Mouse (Mus musculus): ENCODE measurements around the gene Gjb5.

Gene Gjb5

DNA sequence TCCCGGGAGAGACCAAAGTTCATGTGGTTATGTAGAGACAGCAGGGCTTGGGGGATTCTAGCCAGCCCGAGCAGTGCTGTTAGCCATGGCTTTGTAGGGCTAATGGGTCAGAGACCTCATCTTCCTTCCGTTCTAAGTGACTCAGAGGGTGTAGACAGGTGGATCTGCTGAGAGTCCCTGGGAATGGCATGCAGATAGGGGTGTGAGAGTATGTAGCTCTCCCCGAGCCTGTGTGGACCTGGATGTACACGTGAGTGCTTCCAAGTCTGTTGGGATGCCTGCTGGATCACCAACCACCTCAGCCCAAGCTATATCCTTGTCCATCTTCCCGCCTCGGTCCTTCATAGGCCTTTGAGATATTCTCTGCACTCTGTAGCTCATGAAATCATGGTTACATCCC, 29.6 kb downstream of the Gjb5 start:
- ChIA-PET POLR2A (interaction anchor here in 3 of 4 experiments (0.6 to 18.2 kb wide), 25 partner anchors 14 to 161 kb away, joined by 3 to 402 read pairs (median 4); partner anchors contain the start of genes Gjb5 (in 3 of the 3), Gja4 (in 2 of the 3) and Gjb4 (in 2 of the 3)), CTCF (interaction anchor here in 3 of 4 experiments (0.6 to 4.0 kb wide), 11 partner anchors 12 to 383 kb away, joined by 3 to 26 read pairs (median 3); partner anchors contain the start of gene Gjb5 (in 1 of the 3))

DNA sequence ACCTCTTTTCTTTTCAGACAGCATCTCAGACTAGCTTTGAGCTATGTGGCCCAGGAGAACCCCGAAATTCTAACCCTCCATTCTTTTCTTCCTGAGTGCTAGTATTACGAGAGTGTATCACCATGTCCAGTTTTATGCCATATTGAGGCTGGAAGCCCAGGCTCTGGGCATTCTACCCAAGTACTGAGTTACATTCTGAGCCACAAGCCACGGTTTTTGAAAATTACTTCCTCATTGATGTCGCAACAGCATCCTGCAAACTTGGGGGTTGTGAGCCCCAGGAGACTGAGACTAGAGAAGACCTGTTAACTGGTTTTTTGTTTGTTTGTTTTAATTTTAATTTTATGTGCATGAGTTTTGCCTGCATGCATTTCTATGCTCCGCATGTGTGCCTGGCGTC, 30.2 kb downstream of the Gjb5 start:
- ChIA-PET CTCF (interaction anchor here in 3 of 4 experiments (0.6 to 3.8 kb wide), 5 partner anchors 17 to 92 kb away, joined by 3 to 12 read pairs (median 4); no protein-coding TSS in a partner anchor), POLR2A (interaction anchor here in 3 of 4 experiments (0.6 to 18.2 kb wide), 25 partner anchors 8 to 307 kb away, joined by 3 to 402 read pairs (median 4); partner anchors contain the start of genes Gjb5 (in 3 of the 3), Gjb4 (in 2 of the 3), Sfpq (in 1 of the 3) and Smim12 (in 1 of the 3))

DNA sequence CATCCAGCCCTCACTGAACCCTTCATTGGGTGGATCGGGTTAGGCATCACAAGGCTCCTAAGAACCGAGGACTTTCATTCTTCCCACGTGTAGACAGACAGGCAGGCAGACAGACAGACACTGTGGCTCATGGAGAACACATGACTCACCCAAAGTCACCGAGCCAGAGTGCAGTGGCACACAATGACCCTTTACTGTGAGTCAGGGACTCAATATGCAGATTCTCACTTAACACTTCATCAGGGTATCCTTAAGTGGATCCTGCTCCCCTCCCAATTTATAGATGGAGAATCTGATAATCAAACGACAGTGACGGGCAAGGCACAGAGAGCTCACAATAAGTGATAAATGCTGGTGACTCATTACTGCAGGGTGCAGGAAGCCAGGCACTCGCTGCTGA, 30.7 kb downstream of the Gjb5 start:
- ChIA-PET CTCF (interaction anchor here in 3 of 4 experiments (0.6 to 3.8 kb wide), 6 partner anchors 18 to 770 kb away, joined by 3 to 12 read pairs (median 4); no protein-coding TSS in a partner anchor), POLR2A (interaction anchor here in 3 of 4 experiments (0.6 to 18.2 kb wide), 24 partner anchors 8 to 837 kb away, joined by 3 to 402 read pairs (median 5); partner anchors contain the start of genes Gjb4 (in 2 of the 3), Gjb5 (in 2 of the 3), Gja4 (in 1 of the 3) and Psmb2 (in 1 of the 3))

DNA sequence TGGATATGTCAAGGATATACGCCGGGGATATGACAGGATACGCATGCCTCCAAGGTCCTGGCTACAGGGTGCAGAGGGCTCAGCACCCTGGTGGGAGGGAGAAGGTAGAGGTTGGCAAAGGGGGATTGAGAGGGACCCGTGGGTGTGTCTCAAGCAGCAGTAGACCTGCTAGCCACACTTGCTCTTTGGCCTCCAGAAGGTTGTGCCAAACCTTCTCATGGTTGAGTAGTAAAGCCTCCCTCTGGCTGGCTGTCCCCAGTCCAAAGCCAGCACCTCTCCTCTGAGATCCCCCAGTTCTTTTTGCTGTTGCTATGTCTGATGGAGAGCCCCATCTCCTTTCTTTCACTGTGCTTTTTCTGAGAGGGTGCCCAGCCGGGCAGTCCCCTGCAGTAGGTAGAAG, 32.7 kb downstream of the Gjb5 start:
- POLR2A ChIA-PET: interaction anchor here (0.8 to 18.2 kb wide), 26 partner anchors 8 to 648 kb away, joined by 3 to 402 read pairs (median 4); partner anchors contain the start of genes Gja4 (in 2 of the 4), Gjb4 (in 2 of the 4), Gjb5 (in 2 of the 4) and Psmb2 (in 1 of the 4)
- CTCF ChIA-PET: interaction anchor here (0.6 to 2.3 kb wide), 21 partner anchors 9 to 101 kb away, joined by 3 to 14 read pairs (median 4); partner anchors contain the start of genes Gjb5 (in 2 of the 4) and Gja4 (in 1 of the 4)

DNA sequence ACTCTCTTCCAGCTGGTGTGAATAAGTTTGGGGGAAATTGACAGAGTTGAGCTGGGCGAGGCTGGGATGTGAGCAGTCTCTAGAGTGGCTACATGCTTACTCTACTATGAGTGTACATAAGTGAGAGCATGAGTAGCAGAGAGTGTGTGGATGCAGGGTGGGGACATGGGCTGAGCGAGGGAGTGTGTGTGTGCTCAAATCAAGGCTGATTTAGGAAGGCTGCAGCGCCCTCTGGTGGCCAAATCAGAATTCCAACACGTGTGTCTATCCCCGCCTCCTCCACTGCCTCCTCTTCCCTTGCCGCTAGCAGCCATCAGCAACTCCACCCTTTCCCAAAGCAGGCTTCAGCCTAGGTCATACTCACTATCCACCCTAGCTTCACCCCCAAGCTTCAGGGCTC, 33.2 kb downstream of the Gjb5 start:
- POLR2A ChIA-PET: interaction anchor here in 3 of 4 experiments (0.6 to 18.2 kb wide), 23 partner anchors 9 to 647 kb away, joined by 3 to 402 read pairs (median 5); partner anchors contain the start of genes Gja4 (in 2 of the 3), Gjb4 (in 2 of the 3), Gjb5 (in 2 of the 3) and Psmb2 (in 1 of the 3)

DNA sequence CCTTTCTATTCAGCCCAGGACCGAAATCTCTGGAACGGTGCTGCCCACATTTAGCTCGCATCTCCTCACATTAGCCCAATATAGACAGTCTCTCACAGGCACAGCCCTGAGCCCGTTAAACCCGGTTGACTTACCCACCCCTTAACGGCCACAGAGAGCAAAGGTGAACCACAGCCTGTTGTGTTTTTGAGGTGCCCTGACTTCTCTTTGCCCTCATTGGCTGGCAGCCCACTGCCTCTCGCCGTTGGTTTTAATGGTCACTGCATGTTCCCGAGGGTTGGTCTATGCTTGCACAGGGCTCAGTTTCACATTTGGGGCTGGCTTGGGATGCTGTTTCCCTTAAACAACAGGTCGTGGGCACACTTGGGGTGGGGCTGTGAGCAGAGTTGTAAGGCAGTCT, 33.7 kb downstream of the Gjb5 start:
- ChIA-PET CTCF (interaction anchor here (0.5 to 2.4 kb wide), 28 partner anchors 9 to 583 kb away, joined by 3 to 14 read pairs (median 5); partner anchors contain the start of genes Gja4 (in 3 of the 4) and Smim12 (in 1 of the 4)), POLR2A (interaction anchor here (0.6 to 18.2 kb wide), 26 partner anchors 10 to 303 kb away, joined by 3 to 402 read pairs (median 4); partner anchors contain the start of genes Gja4 (in 2 of the 4), Gjb4 (in 2 of the 4), Gjb5 (in 2 of the 4) and Sfpq (in 1 of the 4))

More for the DNA sequence above, 33.2 kb downstream of the Gjb5 start:
- CTCF ChIA-PET: interaction anchor here (0.5 to 2.4 kb wide), 25 partner anchors 10 to 250 kb away, joined by 3 to 14 read pairs (median 4); partner anchors contain the start of genes Gja4 (in 3 of the 4) and Gjb5 (in 1 of the 4)

DNA sequence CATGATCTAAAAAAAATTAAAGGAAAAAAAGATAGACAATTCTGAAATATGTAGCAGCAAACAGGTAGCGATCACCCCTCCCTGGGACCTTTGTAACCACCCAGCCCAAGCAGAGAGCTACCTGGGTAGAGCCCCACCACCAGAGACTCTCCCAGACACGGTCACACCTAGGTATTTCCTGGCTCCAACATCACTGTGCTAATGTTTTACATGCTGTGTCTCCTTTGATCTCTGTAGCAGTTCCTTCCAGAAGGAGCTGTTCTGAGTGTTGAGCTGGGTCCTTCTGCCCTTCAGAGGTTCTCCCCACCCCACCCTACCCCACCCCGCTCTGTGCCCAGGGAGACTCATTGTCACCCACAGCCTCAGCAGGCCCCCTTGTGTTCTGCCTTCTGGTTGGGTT, 34.3 kb downstream of the Gjb5 start:
- ChIA-PET CTCF (interaction anchor here (0.6 to 2.4 kb wide), 23 partner anchors 9 to 582 kb away, joined by 3 to 14 read pairs (median 5); partner anchors contain the start of genes Gja4 (in 3 of the 4) and Smim12 (in 1 of the 4)), POLR2A (interaction anchor here (0.6 to 18.2 kb wide), 26 partner anchors 8 to 303 kb away, joined by 3 to 402 read pairs (median 4); partner anchors contain the start of genes Gja4 (in 2 of the 4), Gjb4 (in 2 of the 4), Gjb5 (in 2 of the 4) and Sfpq (in 1 of the 4))

DNA sequence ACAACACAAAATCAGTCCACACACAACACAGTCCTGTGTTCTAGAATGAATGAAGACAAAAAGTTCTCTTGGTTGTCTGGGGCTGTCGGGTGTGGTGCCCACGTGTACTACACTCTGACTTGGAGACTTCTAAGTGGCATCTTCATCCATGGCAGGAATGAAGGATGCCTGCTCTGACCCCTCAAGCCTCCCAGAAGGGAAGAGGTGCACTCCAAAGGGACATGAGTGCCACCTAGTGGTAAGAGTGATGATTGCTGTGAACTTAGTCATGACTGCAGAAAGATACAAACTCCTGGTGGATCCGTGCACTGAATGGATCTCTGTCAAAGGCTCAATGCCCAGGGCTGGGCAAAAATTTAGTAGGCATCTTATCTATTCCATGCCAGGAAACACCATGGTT, 38.4 kb downstream of the Gjb5 start:
- POLR2A ChIA-PET: interaction anchor here in 2 of 4 experiments (0.6 to 1.2 kb wide), 4 partner anchors 8 to 793 kb away, joined by 3 to 15 read pairs (median 3); partner anchors contain the start of gene Clspn (in 1 of the 2)
- CTCF ChIA-PET: interaction anchor here in 3 of 4 experiments (0.6 to 2.6 kb wide), 6 partner anchors 26 to 82 kb away, joined by 3 to 10 read pairs (median 6); no protein-coding TSS in a partner anchor

DNA sequence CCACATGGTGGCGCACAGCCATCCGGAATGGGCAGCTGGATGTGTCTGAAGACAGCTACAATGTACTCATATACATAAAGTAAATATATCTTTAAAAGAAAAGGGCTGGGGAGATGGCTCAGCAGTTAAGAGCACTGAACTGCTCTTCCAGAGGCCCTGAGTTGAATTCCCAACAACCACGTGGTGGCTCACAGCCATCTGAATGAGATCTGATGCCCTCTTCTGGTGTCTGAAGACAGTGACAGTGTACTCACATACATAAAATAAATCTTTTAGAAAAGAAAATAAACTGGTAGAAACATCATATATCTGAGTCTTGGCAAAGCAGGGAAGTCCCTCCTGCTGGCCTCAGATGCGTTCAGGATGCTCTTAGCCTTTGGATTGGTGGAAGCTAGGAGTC, 40.8 kb downstream of the Gjb5 start:
- CTCF ChIA-PET: interaction anchor here (0.6 to 1.9 kb wide), 9 partner anchors 9 to 220 kb away, joined by 3 to 9 read pairs (median 4); partner anchors contain the start of genes Gjb5 (in 1 of the 4) and Smim12 (in 1 of the 4)
- POLR2A ChIA-PET: interaction anchor here in 2 of 4 experiments (0.7 to 1.3 kb wide), 3 partner anchors 9 to 79 kb away, joined by 3 to 5 read pairs (median 4); no protein-coding TSS in a partner anchor

DNA sequence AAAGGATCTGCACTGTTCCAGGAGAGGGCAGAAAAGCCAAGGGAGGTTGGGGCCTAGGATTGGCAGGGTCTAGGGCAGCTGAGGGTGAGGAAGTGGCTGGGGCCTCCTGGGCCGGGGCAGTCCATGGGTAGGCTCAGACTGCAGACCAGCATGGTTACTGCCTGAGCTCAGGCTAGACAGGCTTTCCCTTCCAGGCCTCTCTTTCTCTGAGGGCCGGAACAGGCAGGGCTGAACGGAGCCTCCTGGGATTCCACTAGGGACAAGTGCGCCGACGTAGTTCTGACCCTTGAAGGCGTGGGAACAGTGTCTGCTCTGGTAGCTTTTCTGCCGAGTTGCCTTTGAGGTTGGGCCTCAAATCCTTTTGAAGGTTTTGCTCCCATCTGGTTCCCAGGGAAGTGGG, 42.2 kb downstream of the Gjb5 start:
- CTCF ChIA-PET: interaction anchor here in 3 of 4 experiments (0.6 to 2.8 kb wide), 5 partner anchors 48 to 72 kb away, joined by 3 to 18 read pairs (median 4); partner anchors contain the start of gene Smim12 (in 1 of the 3)
- POLR2A ChIA-PET: interaction anchor here in 1 of 4 experiments (1.1 to 3.0 kb wide), 3 partner anchors 9 to 29 kb away, joined by 3 to 15 read pairs (median 3); no protein-coding TSS in a partner anchor

DNA sequence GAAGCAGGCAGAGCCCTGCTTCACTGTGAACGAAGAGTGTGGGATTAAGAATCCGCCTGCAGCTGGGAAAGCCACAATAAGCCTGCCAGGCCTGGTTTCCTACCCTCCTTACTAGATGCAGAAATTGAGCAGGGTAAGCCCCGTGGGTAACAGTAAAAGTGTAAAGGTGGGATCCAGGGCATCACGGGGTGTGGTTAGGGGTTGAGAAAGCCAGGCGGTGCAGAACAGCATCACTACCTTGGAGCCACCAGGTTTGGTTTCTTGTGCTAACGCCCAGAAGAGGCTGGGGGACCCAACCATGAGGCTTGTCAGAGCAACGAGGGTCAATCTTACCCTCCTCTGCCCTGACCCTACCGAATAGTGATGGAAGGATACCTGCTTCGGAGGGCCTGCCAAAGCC, 43.4 kb downstream of the Gjb5 start:
- CTCF ChIA-PET: interaction anchor here (0.5 to 2.8 kb wide), 31 partner anchors 8 to 769 kb away, joined by 3 to 18 read pairs (median 4); partner anchors contain the start of genes Gjb5 (in 1 of the 4) and Smim12 (in 1 of the 4)

DNA sequence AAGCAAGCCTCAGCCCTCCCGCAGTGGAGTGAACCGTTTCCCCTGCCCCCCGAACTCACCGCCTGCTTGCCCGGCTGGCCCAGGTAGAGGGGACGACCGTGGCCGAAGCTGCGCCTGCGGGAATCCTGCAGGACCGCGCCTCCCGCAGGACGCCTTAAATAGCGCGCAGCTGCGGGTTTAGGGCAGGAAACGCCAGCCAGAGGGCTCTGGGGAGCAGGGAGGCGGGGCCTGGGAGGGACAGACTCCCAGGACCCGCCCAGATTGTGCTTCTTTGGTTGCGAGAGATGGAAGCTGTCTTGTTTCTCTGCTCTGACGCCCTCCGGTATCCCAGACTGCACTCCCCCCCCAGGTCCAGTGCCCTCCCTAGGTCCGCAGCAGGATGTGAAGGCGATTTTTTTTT, 44.1 kb downstream of the Gjb5 start, which contains the start of gene Gja4:
Gja4 (minus strand) TSS at position 179 of the 400 bp plus-strand sequence.
- POLR2A ChIA-PET: interaction anchor here in 3 of 4 experiments (0.5 to 3.0 kb wide), 42 partner anchors 11 to 1875 kb away, joined by 3 to 24 read pairs (median 4); partner anchors contain the start of genes Smim12 (in 3 of the 3), Gjb3 (in 2 of the 3), Gjb4 (in 1 of the 3) and Gjb5 (in 1 of the 3)
- CTCF ChIA-PET: interaction anchor here (0.5 to 2.8 kb wide), 45 partner anchors 8 to 1193 kb away, joined by 3 to 18 read pairs (median 4); partner anchors contain the start of genes Smim12 (in 2 of the 4) and Gjb5 (in 1 of the 4)

More for the DNA sequence above, 43.4 kb downstream of the Gjb5 start:
- POLR2A ChIA-PET: interaction anchor here in 3 of 4 experiments (0.5 to 3.0 kb wide), 30 partner anchors 10 to 637 kb away, joined by 3 to 24 read pairs (median 4); partner anchors contain the start of genes Smim12 (in 3 of the 3), Gjb3 (in 2 of the 3), Gjb4 (in 1 of the 3) and Gjb5 (in 1 of the 3)

DNA sequence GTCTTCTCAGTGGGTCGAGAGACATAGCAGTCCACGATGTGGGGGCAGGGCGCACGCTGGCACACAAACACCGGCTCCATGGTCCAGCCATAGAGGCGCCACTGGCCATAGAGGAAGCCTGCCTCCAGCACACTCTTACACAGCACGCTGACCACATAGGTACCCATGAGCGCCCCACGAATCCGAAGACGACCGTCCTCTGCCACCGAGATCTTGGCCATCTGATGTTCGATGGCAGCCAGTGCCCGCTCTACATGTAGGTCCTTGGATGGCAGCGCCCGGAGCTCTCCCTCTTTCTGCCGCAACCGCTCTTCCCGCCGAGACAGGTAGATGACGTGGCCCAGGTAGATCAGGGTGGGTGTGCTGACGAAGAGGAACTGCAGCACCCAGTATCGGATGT, 45.6 kb downstream of the Gjb5 start:
- ChIA-PET POLR2A (interaction anchor here in 1 of 4 experiments (1.5 to 2.7 kb wide), 2 partner anchors 13 to 107 kb away, joined by 3 to 24 read pairs; no protein-coding TSS in a partner anchor), CTCF (interaction anchor here in 3 of 4 experiments (1.0 to 2.5 kb wide), 5 partner anchors 12 to 62 kb away, joined by 3 to 11 read pairs (median 3); no protein-coding TSS in a partner anchor)

DNA sequence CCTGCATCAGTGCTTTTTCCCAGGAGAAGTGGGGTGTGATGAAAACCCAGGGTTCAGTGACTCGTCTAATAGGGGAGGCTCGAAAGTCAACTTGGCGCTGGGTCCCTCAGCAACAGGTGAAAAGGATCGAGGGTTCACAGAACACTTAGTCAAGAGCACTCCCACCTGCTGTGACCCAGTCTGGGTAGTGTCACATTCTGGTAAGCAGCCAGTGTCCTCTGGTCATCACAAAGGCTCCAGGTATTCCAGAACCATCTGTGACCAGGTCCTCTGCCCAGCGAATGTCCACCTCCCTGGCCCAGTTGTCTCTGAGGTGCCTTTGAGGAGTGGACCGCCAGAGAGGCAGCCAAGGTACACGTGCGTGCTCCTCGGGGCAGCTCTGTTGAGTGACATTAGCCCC, 46.4 kb downstream of the Gjb5 start:
- ChIA-PET CTCF (interaction anchor here in 2 of 4 experiments (0.6 to 1.2 kb wide), 3 partner anchors 61 to 224 kb away, joined by 3 to 5 read pairs (median 4); no protein-coding TSS in a partner anchor), POLR2A (no interaction called here)

DNA sequence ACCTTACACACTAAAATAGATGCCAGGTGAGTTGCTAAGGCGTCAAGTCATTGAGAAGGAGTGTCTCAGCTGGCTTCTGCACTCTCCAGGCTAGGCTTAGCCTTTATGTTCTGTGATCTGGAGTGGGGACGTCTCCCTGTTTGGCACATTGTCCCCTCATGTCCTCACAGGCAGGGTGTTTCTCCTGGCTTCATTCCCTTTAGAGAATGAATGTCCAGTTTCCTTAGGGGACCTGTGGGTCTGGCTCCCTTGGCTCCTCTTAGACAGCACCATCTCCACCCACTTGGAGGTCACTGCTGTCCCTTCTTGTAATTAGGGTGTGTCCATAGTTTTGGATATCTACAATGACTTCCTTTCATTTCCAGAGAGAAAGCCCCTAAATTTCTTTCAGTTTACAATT, 51.1 kb downstream of the Gjb5 start:
- ChIA-PET POLR2A (no interaction called here), CTCF (no interaction called here)
